Mouse (Mus musculus): ENCODE measurements around the gene Fkbp2. TPM values are rescaled to one million over a fixed set of nuclear protein-coding genes. Genes with fewer than 3 reads are reported as not detected.

Gene Fkbp2
- total RNA-seq, 2 experiments from 2014 or later, result 77.0 to 98.0 TPM

DNA sequence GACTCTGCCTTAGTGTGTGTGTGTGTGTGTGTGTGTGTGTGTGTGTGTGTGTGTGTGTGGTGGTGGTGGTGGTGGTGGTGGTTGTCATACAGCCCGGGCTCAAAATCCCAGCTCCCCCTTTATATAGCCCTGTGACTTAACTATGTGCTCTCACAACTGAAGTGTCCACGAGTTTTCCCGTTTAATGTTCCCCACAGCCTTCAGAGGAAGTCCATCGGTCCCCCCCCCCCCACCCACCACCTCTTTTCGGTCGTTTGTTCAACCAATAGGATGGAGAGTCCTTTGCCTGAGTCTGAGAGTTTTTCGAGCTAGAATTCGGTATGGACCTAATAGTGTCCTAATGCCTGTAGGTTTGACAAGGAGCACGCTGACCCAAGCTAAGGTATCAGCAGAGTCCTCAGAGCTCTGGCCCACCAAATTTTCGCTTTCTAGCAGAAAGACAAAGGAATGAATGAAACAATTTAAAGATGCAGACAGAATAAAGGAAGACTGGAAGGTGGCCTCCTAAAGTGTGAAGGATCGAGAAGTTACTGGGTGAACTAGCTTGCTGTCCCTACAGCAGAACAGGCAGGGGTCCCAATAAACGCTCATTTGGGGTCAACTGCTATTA lies 6.6 kb downstream of the Fkbp2 start:
- no peak for DNase-seq (ENCODE audit: low spot score in 2 of 2)

DNA sequence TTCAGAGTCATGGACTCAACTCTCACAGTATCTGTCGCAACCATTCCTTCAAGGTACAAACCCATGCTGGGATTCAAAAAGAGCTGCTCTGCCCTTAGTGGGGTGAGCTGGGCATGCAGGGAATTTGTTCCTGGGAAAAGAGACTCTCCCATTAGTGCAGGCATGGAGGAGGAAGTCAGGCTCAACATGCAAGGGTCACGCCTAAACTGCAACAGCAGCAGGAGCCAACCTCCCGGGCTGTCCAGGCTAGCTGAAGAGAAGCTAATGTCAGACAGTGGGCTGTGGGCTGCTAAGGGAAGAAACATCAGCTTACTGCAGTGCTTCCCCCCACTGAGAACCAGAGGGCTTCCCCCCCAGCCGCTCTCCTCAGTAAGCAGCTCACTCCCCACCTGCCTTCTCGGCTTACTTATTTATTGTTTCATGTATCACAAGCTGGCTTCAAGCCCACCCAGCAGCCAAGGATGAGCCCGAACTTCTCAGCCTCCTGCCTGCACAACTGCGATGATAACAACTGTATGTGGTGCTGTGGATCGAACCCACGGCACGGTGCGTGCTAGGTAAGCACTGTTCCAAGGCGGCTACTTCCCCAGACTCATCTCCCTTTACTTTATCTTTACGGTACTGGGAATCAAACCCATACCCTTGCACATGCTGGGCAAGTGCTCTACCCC lies 7.9 kb downstream of the Fkbp2 start:
- DNase-seq (ENCODE audit: low spot score in 2 of 2), result no peak

DNA sequence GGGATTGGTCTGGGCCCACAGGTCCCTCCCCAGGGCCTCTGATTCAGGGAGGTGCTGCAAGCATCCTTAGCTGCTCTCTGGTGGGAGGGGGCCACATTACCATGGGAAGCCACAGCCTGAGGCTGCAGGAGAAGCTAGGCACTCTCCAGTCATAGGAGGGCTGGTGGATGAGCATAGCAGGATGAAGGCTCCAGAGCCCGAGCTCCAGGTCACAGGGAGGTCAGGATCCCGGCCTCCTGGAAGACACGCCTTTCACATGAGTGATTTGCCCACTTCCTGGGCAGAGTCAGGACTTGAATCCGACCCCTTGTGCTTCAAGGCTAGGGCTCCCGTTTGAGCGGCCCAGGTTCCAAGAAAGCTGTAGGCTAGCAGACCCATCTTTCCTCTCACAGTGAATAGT lies 8.7 kb downstream of the Fkbp2 start:
- no peak for DNase-seq (ENCODE audit: low spot score in 2 of 2)

DNA sequence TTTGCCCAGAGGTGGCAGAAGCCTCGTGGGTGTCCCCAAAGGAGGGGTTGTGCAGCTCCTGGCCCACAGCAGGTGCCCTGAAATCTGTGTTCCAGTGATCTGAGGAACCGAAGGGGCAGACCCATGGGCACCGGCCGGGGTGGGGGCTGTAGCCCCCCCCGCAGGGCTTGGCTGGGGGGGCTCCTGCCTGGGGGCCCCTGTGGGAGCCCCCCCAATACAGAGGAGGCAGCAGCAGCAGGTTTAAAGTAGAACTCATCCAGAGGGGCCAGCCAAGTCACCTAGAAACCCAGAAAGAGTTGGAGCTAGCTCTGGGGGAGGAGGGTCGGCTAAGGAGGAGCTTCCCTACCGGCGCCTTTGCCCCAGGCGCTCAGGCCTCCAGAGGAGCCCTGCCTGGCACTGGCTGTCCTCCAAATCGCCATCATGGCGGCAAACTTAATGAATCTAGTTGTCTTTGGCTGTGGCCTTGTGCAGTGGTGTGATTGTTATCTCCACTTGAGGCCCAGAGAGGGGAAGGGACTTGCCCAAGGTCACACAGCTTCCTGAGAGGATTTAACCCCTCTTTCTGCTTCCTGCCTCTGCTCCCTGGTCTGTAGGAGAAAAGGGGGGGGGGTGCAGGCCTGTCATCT lies 9.7 kb downstream of the Fkbp2 start:
- no peak for DNase-seq (ENCODE audit: low spot score in 2 of 2)

DNA sequence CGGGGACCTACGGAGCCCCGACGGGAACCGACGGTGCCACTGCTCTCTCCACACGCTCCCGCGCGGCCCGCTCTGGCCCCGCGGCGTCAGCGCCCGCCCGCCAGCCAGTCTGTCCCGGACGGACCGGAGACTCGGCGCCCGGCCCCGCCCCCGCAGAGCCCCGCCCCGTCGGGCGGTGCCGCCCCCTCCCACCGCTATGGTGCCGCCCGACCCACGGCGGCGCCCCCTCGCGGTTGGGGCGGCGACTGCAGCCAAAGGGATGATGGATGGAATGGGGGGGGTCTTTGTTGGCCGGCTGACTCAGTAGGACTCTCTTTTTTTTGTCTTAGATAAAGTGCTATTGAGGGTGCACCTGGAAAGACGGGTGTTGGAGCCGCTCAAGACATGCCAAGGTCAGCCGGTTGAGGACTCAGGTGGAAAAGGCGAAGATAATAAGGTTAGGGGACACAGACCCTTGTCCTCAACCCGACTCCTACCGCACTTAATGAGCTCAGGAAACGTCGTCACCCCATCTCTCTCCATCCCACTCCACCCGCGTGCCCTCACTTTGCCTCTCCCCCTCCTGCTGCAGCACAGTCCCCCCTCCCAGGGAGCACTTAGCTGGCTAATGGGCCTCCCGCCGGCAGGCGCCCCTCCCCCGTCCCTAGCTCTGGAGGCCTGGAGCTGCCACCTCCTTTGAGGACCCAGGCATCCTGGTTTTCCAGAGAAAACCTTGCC lies 10.5 kb downstream of the Fkbp2 start:
- peak; percentile 53 to 72 for DNase-seq (ENCODE audit: low spot score in 2 of 2)

DNA sequence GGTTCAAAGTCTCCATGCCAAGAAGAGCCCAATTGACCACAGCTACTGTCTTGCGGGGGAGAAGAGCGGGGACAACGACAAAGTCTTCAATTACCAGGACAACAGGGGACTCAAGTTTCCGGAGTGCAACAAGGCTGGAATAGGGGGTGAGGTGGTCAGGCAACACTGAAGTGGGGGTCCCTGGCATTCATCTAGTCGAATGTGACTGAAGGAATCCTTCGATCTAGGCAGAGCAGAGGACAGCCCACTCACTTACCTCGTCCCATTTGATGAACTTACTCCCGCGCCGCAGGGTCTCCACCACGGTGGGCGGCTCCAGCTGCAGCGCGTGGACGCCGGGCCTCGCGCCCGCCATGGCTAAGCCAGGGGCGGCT lies 11.0 kb downstream of the Fkbp2 start:
- DNase-seq (ENCODE audit: low spot score in 2 of 2), result no peak

DNA sequence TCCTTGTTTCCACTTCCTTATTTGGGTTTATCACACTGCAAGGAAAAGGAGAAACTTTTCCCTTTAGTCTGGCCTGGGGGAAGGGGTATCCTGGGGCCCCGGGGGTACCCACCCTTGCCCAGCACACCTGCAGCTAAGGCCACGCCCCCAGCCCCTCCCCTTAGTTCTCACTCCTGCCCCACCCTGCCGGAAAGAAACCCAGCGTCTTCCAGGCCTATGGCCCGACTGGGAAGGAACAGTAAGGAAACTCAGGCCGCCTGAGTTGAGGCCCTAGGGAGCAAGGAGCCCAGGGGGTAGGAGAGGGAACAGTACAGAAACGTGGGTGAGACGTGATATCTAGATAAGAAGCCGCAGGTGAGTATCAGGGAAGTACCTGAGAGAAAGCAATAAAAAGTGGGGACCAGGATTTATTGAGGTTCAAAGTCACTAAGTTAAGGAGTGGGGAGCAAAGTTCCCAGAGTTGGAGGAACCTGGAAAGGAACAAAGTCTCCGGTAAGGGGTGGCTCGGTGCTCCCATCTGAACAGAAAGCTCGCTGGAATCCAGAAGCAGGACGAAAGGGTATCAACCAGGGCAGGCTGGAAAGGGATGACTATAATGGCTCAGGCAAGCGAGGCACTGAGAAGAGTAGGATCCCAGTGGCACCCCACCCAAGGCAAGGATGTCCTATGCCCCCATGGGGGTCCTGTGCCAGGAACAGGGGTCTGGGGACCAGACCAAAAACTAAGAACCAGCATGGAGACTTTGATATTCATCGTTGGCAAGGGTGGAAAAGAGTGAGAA lies 11.6 kb downstream of the Fkbp2 start:
- no peak for DNase-seq (ENCODE audit: low spot score in 2 of 2)

DNA sequence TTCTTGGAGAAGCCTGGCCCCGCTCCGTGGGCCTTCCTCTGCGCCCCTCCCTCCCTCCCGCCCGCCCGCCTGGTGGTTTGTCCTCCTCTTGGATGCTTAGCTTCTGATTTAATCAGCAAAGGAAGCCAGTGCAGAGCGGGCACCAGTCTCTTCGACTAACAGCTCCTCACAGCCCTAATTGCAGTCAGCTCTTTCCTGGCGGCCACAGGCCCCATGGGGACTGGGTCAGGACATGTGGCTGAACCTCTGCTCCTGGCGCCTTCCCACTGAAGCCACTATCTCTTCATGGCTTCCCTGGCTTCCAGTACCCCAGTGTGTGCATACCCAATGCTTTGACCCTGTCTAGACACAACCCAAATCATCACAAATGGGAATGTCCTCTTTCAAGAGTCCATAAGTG lies 23.8 kb downstream of the Fkbp2 start:
- no peak for DNase-seq (ENCODE audit: low spot score in 2 of 2)

DNA sequence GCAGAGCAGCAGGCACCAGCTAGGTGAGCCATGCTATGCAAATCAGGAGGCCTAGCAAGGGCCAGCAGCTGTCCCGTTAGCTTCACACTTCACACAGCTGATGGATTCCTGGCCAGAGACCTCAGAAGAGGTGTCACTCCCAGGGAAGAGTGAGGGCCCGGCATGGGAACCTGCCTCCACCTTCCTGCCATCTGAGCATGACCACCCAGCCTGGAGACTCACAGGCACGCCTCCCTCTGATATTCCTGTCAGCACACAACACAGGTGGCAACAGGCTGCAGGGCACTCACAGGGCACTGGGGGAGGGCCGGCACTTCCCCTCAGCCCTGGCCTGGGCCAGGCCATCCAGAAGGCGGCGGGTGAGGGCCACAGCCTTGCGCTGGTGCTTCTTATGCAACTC lies 24.9 kb downstream of the Fkbp2 start:
- DNase-seq (ENCODE audit: low spot score in 2 of 2), result no peak

DNA sequence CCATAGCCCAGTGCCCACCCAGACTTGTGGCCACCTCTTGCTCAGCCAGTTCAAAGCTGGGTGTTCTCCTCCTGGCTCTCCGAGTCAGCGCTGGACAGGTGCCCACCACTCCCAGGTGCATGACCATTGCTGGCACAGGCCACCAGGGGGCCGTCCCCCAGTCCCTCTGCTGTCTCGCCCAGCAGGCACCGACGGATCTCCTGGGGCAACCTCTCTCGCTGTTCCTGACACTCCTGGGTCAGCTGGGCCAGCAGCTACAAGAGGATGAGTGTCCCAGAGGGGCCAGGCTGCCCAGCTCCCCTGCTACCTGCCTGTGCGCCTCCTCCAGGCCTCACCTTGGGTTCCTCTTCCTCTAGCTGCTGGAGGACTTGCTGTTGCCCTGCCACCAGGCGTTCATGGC lies 26.3 kb downstream of the Fkbp2 start:
- DNase-seq (ENCODE audit: low spot score in 2 of 2), result peak in 1 of 2 experiments; percentile 46

DNA sequence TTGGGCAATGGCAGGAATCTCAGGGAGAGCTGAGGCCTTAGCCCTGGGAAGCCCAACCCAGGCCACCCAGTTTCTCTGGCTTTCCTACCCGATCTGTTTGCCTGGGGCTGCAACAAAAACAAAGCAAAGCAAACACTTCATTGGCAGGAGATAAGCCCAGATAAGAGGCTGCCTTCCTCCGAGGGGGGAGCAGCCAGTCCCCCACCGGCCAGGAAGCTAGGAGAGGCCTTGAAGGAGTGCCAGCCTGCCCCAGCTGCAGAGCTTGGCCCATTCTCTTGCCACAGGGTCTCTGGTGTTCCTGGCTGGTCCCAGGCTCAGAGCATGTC lies 27.6 kb downstream of the Fkbp2 start:
- no peak for DNase-seq (ENCODE audit: low spot score in 2 of 2)

DNA sequence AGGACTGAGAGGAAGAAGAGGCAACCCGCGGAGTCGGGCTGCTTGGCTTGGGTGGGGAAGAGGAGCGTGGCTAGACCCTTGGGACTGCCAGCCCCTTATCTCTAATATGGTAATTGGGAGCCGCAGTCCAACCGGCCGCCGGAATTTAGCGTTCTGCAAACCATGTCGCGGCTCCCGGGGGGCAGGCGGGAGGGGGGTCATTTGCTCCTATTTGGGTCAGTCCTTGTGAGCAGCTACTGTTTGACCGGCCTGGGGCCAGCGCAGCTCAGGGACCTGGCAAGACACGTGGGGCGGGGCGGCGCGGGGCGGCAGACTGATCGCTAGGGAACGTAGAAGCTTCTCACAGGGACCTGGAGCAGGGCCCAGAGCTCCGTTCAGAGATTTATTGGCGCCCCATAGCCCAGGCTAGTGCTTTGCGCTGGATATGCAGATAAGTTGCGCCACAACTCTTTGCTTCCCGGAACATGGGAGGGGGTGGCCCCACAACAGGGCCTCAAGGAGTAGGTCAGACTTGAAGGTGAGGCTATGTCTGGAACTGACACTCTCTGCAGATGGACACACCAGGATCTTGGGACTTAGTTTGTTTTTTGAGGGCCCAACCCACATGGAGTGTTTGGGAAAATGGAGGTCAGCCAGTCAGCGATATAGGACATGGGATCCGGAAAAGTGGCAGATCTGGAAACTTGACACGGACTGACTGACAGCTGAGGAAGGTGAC lies 28.1 kb downstream of the Fkbp2 start:
- DNase-seq (ENCODE audit: low spot score in 2 of 2), result peak; percentile 74 to 82

DNA sequence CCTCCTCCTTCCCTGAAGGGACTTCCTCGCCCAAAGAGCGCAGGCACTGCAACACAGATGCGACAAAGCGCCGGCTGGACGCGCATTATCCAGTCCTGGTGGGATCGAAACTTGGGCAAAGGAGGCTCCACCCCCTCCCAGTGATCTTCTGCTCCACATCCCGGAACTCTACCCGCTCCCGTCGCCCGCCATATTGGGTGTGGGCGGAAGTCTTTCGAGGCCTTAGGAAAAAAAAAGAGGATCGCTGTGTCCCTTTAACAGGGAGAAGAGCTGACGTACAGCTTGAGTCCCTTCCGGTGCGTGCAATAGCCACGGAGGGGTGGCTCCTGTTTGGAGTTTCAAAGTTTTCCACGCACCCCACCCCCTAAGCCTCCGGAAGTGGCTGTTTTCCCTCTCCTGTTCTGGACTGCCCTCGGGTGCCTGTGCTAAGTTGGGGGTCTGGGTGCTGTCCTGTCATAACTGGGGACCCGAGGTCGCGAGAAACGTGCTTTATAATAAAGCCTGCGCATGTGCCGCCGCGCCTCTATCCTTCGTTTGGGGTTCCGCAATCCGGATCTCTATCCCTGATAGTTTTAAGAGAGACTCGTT lies 28.8 kb downstream of the Fkbp2 start:
- DNase-seq (ENCODE audit: low spot score in 2 of 2), result peak; percentile 90 to 91

DNA sequence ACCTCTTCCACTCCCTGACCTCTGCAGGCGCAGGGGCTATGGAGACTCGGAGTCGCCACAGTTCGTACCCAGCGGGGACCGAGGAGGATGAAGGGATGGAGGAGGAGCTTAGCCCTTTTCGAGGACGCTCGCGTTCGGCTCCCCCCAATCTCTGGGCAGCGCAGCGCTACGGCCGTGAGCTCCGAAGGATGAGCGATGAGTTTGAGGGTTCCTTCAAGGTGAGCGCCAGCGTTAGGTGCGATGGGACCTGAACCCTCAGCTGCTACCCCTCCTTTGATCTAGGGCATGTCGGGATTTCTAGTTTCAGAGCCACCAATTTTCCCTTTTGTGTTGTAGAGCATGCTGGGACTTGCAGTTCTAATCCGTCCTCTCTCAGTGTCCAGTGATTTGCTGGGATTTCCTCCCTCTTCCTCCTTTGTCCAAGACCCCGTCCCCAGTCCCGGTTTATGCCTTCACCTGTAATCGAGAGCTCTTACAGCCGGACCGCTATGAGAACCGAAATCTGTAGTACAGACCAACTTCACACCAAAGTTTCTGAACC lies 29.6 kb downstream of the Fkbp2 start:
- DNase-seq (ENCODE audit: low spot score in 2 of 2), result peak in 1 of 2 experiments; percentile 68

DNA sequence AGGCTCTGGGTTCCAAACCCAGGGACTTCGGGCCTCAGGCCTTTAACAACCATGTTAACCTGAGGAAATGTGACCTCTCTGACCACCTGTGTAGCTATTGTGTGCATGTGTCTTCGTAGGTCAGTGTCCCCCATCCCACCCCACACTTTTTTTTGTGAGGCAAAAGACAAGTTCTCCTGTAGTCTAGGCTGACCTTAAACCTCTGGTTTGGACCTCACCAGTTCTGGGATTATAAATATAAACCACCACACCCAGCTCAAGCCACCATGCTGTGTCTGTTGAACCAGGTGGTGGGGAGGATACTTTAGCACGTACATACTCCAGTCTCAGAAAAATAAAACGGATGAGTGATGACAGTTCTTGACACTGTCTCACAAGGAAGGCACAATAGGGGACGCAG lies 30.4 kb downstream of the Fkbp2 start:
- DNase-seq (ENCODE audit: low spot score in 2 of 2), result no peak

DNA sequence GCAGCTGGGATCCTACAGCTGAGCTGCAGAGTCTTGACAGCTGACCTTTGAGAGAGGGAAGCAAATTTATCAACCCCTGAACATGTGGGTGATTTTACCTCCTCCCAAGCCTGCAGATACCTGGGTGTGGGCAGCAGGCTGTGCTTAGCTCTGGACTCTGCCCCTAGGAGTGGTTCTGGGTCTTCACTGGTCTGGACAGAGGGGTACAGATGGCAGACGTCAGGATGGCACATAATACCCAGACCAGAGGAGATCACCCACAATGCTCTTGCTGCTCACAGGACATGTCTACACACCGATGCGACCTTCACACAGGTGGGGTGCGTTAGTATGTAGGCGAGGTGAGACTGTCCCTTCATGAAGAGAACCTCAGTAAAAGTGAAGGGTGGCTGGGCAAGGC lies 30.8 kb downstream of the Fkbp2 start:
- no peak for DNase-seq (ENCODE audit: low spot score in 2 of 2)

DNA sequence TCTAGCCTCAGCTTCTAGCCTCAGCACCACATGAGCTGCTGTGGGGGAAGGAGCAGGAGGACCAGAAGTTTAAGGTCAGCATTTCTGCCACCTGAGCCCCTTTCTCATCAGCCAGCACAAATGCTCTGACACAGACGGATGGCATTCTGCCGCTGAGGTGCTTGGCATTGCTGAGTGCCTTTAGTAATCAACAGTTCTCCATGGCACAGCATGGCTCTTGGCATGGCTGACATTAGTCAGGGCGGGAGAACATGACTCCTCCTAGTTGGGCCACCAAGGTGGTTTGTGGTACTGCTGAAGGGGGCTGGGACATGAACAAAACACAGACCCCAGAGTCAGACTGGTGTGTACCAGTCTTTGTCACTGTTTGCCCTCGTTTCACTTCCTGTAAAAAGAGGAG lies 32.1 kb downstream of the Fkbp2 start:
- DNase-seq (ENCODE audit: low spot score in 2 of 2), result no peak

DNA sequence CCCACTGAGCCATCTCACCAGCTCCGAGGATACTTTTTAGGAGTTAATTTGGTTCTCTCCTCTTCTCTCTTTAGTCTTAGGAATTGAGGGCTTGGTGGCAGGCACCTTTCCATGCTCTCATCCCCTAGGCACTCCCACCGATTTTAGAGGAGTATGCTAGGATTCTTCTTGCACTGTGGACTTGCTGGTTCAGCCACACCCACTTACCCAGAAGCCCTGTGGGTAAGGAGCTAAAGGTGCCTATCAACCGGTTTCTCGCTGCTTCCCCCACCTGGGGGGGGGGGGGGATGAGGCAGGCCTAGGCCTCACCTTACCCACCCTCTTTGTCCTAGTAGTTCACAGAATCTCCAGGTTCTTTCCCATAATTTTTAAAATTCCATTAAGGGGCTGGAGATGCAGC lies 32.6 kb downstream of the Fkbp2 start:
- DNase-seq (ENCODE audit: low spot score in 2 of 2), result no peak

DNA sequence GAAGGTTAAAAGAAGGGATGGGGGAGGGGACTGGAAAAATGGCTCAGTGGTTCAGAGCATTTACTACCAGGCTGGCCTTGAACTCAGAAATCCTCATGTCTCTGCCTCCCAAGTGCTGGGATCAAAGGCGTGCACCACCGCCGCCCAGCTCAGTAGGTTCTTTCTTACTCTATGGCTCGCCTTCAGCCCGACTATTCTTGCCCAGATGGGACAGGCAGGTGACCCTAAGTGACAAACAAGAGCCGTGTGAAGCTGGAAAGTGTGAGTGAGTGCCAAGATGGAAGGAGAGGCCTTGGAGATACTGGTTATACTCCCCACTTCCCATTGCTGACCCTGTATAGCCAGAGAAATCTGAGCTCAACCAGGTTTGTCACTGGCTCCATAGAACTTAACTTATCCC lies 36.6 kb downstream of the Fkbp2 start:
- DNase-seq (ENCODE audit: low spot score in 2 of 2), result no peak

DNA sequence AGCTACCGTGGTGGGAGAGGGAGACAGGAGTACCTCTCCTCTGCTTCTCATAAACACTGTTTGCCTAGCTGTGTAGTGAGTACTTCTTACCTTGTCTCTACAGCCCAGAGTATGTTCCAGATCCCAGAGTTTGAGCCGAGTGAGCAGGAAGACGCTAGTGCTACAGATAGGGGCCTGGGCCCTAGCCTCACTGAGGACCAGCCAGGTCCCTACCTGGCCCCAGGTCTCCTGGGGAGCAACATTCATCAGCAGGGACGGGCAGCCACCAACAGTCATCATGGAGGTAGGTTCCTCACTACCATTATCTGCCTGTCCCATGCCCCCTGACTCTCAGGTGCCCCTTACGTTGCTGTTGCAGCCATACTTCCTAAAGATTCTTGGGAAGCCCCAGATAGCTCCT lies 37.5 kb downstream of the Fkbp2 start:
- no peak for DNase-seq (ENCODE audit: low spot score in 2 of 2)

Data from layer of hippocampus, postnatal 10 days (tissue).